Mouse (Mus musculus): ENCODE results near the gene Lypd5. TPM values are rescaled to one million over a fixed set of nuclear protein-coding genes. Genes with fewer than 3 reads are reported as not detected.

Gene Lypd5
- polyA plus RNA-seq, 1 experiment from 2014 or later, result not detected

GRCm38 (mm10) chr7:24325197-24325596, 23.8 kb upstream of the Lypd5 start:
- WGBS, result 89% methylated on average over 6 of the region's 6 CpGs
- ATAC-seq (ENCODE audit: insufficient number of reproducible peaks, insufficient read depth, low FRiP score, low read depth), result no peak
- Histone ChIP-seq H3K27ac (replicated peaks in 1 of 2; ENCODE audit: control insufficient read depth in 1 of 2, insufficient read depth in 1 of 2, low read depth in 2 of 2, low read length in 2 of 2) (no peak overlapping the region), H3K36me3 (ENCODE audit: control insufficient read depth, insufficient read depth, low read length) (no peaks in the 10 kb centered on the region), H3K4me2 (ENCODE audit: low read length) (peak overlapping the region; percentile 66), H3K9me3 (ENCODE audit: control insufficient read depth, low read length) (peaks cover 11% of the 10 kb centered on the region), H3K9ac (ENCODE audit: low read length) (no peak overlapping the region), H3K27me3 (ENCODE audit: control insufficient read depth, insufficient read depth, low read length) (no peaks in the 10 kb centered on the region), H3K4me1 (ENCODE audit: control insufficient read depth in 2 of 2, insufficient read depth in 2 of 2, low read length in 2 of 2) (peaks cover 3 to 5% of the 10 kb centered on the region in 2 experiments; a peak in 1 of 4 replicates), H3K4me3 (ENCODE audit: control insufficient read depth in 1 of 2, insufficient read depth in 1 of 2, low read depth in 1 of 2, low read length in 2 of 2) (no peak overlapping the region)

- ATAC-seq (ENCODE audit: insufficient number of reproducible peaks, insufficient read depth, low FRiP score, low read depth), result no peak
These were observed 23.3 kb upstream of the Lypd5 start for GRCm38 (mm10) chr7:24325675-24326128.

GRCm38 (mm10) chr7:24326273-24327135, 22.5 kb upstream of the Lypd5 start:
- ATAC-seq (ENCODE audit: insufficient number of reproducible peaks, insufficient read depth, low FRiP score, low read depth), result no peak
- Histone ChIP-seq H3K4me1 (ENCODE audit: control insufficient read depth in 2 of 2, insufficient read depth in 2 of 2, low read length in 2 of 2) (peaks cover 3 to 5% of the 10 kb centered on the region in 2 experiments; a peak in 1 of 4 replicates), H3K27ac (replicated peaks in 1 of 2; ENCODE audit: control insufficient read depth in 1 of 2, insufficient read depth in 1 of 2, low read depth in 2 of 2, low read length in 2 of 2) (no peak overlapping the region), H3K4me3 (ENCODE audit: control insufficient read depth in 1 of 2, insufficient read depth in 1 of 2, low read depth in 1 of 2, low read length in 2 of 2) (peak overlapping the region; percentile 28 to 39), H3K27me3 (ENCODE audit: control insufficient read depth, insufficient read depth, low read length) (no peaks in the 10 kb centered on the region), H3K9ac (ENCODE audit: low read length) (peak overlapping the region; percentile 50), H3K4me2 (ENCODE audit: low read length) (peak overlapping the region; percentile 66), H3K9me3 (ENCODE audit: control insufficient read depth, low read length) (peaks cover 11% of the 10 kb centered on the region), H3K36me3 (ENCODE audit: control insufficient read depth, insufficient read depth, low read length) (no peaks in the 10 kb centered on the region)
- 44% methylated on average over 20 of the region's 20 CpGs for WGBS

More at GRCm38 (mm10) chr7:24325675-24326128, 23.3 kb upstream of the Lypd5 start:
- 3% methylated on average over 13 of the region's 13 CpGs for WGBS
- Histone ChIP-seq H3K36me3 (ENCODE audit: control insufficient read depth, insufficient read depth, low read length) (no peaks in the 10 kb centered on the region), H3K27me3 (ENCODE audit: control insufficient read depth, insufficient read depth, low read length) (no peaks in the 10 kb centered on the region), H3K4me2 (ENCODE audit: low read length) (peak overlapping the region; percentile 66), H3K4me3 (ENCODE audit: control insufficient read depth in 1 of 2, insufficient read depth in 1 of 2, low read depth in 1 of 2, low read length in 2 of 2) (peak overlapping the region; percentile 28 to 39), H3K9me3 (ENCODE audit: control insufficient read depth, low read length) (peaks cover 11% of the 10 kb centered on the region), H3K27ac (replicated peaks in 1 of 2; ENCODE audit: control insufficient read depth in 1 of 2, insufficient read depth in 1 of 2, low read depth in 2 of 2, low read length in 2 of 2) (no peak overlapping the region), H3K4me1 (ENCODE audit: control insufficient read depth in 2 of 2, insufficient read depth in 2 of 2, low read length in 2 of 2) (peaks cover 3 to 5% of the 10 kb centered on the region in 2 experiments; a peak in 1 of 4 replicates), H3K9ac (ENCODE audit: low read length) (peak overlapping the region; percentile 50)

GRCm38 (mm10) chr7:24327281-24327975, 21.6 kb upstream of the Lypd5 start:
- 77% methylated on average over 14 of the region's 14 CpGs for WGBS

GRCm38 (mm10) chr7:24333304-24333986, 15.6 kb upstream of the Lypd5 start, which contains the start of gene Tescl:
TSS of gene Tescl (minus strand) at chr7:24333936.
- no peak within 1 kb of the TSS for H3K27ac ChIP-seq (replicated peaks in 1 of 2; ENCODE audit: control insufficient read depth in 1 of 2, insufficient read depth in 1 of 2, low read depth in 2 of 2, low read length in 2 of 2)
- 30% methylated on average over 49 of the region's 49 CpGs for WGBS
- H3K9me3 ChIP-seq (ENCODE audit: control insufficient read depth, low read length), result no peaks in the 10 kb centered on the region
- no peak for ATAC-seq (ENCODE audit: insufficient number of reproducible peaks, insufficient read depth, low FRiP score, low read depth)
- no peak within 1 kb of the TSS for H3K9ac ChIP-seq (ENCODE audit: low read length)
- H3K27me3 ChIP-seq (ENCODE audit: control insufficient read depth, insufficient read depth, low read length), result peaks cover 20% of the 10 kb centered on the region
- H3K4me1 ChIP-seq (ENCODE audit: control insufficient read depth in 2 of 2, insufficient read depth in 2 of 2, low read length in 2 of 2), result no peaks in the 10 kb centered on the region
- peak within 1 kb of the TSS; percentile 31 for H3K4me2 ChIP-seq (ENCODE audit: low read length)
- peak within 1 kb of the TSS; percentile 4 to 12; a peak in 1 of 4 replicates for H3K4me3 ChIP-seq (ENCODE audit: control insufficient read depth in 1 of 2, insufficient read depth in 1 of 2, low read depth in 1 of 2, low read length in 2 of 2)
- no peaks in the 10 kb centered on the region for H3K36me3 ChIP-seq (ENCODE audit: control insufficient read depth, insufficient read depth, low read length)

More at GRCm38 (mm10) chr7:24327281-24327975, 21.6 kb upstream of the Lypd5 start:
- Histone ChIP-seq H3K27ac (replicated peaks in 1 of 2; ENCODE audit: control insufficient read depth in 1 of 2, insufficient read depth in 1 of 2, low read depth in 2 of 2, low read length in 2 of 2) (no peak overlapping the region), H3K9me3 (ENCODE audit: control insufficient read depth, low read length) (peaks cover 11% of the 10 kb centered on the region), H3K4me3 (ENCODE audit: control insufficient read depth in 1 of 2, insufficient read depth in 1 of 2, low read depth in 1 of 2, low read length in 2 of 2) (no peak overlapping the region), H3K9ac (ENCODE audit: low read length) (no peak overlapping the region), H3K4me2 (ENCODE audit: low read length) (no peak overlapping the region), H3K36me3 (ENCODE audit: control insufficient read depth, insufficient read depth, low read length) (no peaks in the 10 kb centered on the region), H3K27me3 (ENCODE audit: control insufficient read depth, insufficient read depth, low read length) (no peaks in the 10 kb centered on the region), H3K4me1 (ENCODE audit: control insufficient read depth in 2 of 2, insufficient read depth in 2 of 2, low read length in 2 of 2) (peaks cover 3 to 5% of the 10 kb centered on the region in 2 experiments; a peak in 1 of 4 replicates)
- ATAC-seq (ENCODE audit: insufficient number of reproducible peaks, insufficient read depth, low FRiP score, low read depth), result no peak

DNA sequence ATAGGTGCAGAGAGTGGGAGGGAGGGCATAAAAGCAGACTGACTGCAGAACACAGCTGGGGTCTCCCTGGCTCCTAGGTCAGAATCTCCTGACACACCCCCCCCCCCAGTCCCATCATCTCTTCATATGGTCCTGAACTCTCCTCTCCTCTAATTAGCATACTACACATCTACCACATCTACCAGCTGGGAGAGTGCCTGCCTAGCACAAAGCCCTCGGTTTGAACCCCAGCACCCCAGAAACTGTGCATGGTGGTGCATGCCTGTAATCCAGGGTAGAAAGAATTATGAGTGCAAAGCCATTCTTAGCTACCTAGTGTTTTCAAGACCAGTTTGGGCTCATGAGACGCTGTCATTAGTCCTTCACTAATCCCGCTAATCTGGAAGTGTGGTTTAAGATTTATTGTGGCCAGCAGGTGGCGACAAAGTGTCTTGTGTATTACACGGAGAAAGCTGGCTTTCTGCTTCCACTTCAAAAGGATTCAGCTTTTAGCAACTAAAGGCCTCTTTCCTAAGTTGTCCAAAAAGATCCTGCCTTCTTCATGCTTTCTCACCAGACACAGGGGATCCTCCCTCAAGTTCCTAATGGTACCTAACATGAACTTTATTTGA, 13.2 kb upstream of the Lypd5 start:
- ATAC-seq (ENCODE audit: insufficient number of reproducible peaks, insufficient read depth, low FRiP score, low read depth), result no peak
- 10% methylated on average over 5 of the region's 5 CpGs for WGBS

GRCm38 (mm10) chr7:24338241-24338640, 10.8 kb upstream of the Lypd5 start:
- Histone ChIP-seq H3K4me2 (ENCODE audit: low read length) (no peak overlapping the region), H3K4me1 (ENCODE audit: control insufficient read depth in 2 of 2, insufficient read depth in 2 of 2, low read length in 2 of 2) (no peaks in the 10 kb centered on the region), H3K27ac (replicated peaks in 1 of 2; ENCODE audit: control insufficient read depth in 1 of 2, insufficient read depth in 1 of 2, low read depth in 2 of 2, low read length in 2 of 2) (no peak overlapping the region), H3K4me3 (ENCODE audit: control insufficient read depth in 1 of 2, insufficient read depth in 1 of 2, low read depth in 1 of 2, low read length in 2 of 2) (no peak overlapping the region), H3K9ac (ENCODE audit: low read length) (no peak overlapping the region), H3K9me3 (ENCODE audit: control insufficient read depth, low read length) (no peaks in the 10 kb centered on the region), H3K27me3 (ENCODE audit: control insufficient read depth, insufficient read depth, low read length) (peaks cover 14% of the 10 kb centered on the region), H3K36me3 (ENCODE audit: control insufficient read depth, insufficient read depth, low read length) (no peaks in the 10 kb centered on the region)
- WGBS, result 52% methylated on average over 2 of the region's 2 CpGs
- no peak for ATAC-seq (ENCODE audit: insufficient number of reproducible peaks, insufficient read depth, low FRiP score, low read depth)

More for the DNA sequence above, 13.2 kb upstream of the Lypd5 start:
- Histone ChIP-seq H3K4me2 (ENCODE audit: low read length) (no peak overlapping the region), H3K36me3 (ENCODE audit: control insufficient read depth, insufficient read depth, low read length) (no peaks in the 10 kb centered on the region), H3K27ac (replicated peaks in 1 of 2; ENCODE audit: control insufficient read depth in 1 of 2, insufficient read depth in 1 of 2, low read depth in 2 of 2, low read length in 2 of 2) (no peak overlapping the region), H3K4me3 (ENCODE audit: control insufficient read depth in 1 of 2, insufficient read depth in 1 of 2, low read depth in 1 of 2, low read length in 2 of 2) (no peak overlapping the region), H3K9ac (ENCODE audit: low read length) (no peak overlapping the region), H3K27me3 (ENCODE audit: control insufficient read depth, insufficient read depth, low read length) (peaks cover 20% of the 10 kb centered on the region), H3K4me1 (ENCODE audit: control insufficient read depth in 2 of 2, insufficient read depth in 2 of 2, low read length in 2 of 2) (no peaks in the 10 kb centered on the region), H3K9me3 (ENCODE audit: control insufficient read depth, low read length) (no peaks in the 10 kb centered on the region)

All from heart, embryonic 14.5 days (tissue).